Mouse (Mus musculus) embryonic facial prominence, embryonic 11.5 days (tissue): ENCODE measurements around the gene Vmn1r54. TPM values are rescaled to one million over a fixed set of nuclear protein-coding genes. Genes with fewer than 3 reads are reported as not detected.

Source experiments
- polyA plus RNA-seq: library from polyadenylated mRNA; unstranded; fragments of >200 nt; fragmentation: Nextera tagmentation; extraction: Ambion mirVana; gene quantifications from 2 replicates; pipeline ENCODE4 v1.2.1, GENCODE M21; 2014

Vmn1r54 gene
- polyA plus RNA-seq, 1 experiment from 2014 or later: not detected

Other genes starting within 250 kb of the Vmn1r54 start
- not detected in 2 replicates for gene Vmn1r47, start 230.2 kb upstream of the Vmn1r54 start, polyA plus RNA-seq
- not detected in 2 replicates for gene Vmn1r48, start 209.5 kb upstream of the Vmn1r54 start, polyA plus RNA-seq
- gene Vmn1r49, start 167.8 kb upstream of the Vmn1r54 start, polyA plus RNA-seq: not detected in 2 replicates
- gene Vmn1r50, start 144.9 kb upstream of the Vmn1r54 start, polyA plus RNA-seq: not detected in 2 replicates
- not detected in 2 replicates for gene Vmn1r51, start 123.7 kb upstream of the Vmn1r54 start, polyA plus RNA-seq
- gene Vmn1r52, start 71.5 kb upstream of the Vmn1r54 start, polyA plus RNA-seq: not detected in 2 replicates
- gene V1ra8, start 43.5 kb upstream of the Vmn1r54 start, polyA plus RNA-seq: not detected in 2 replicates
- gene Vmn1r53, start 21.9 kb upstream of the Vmn1r54 start, polyA plus RNA-seq: not detected in 2 replicates
- gene BC048671, start 54.9 kb downstream of the Vmn1r54 start, polyA plus RNA-seq: not detected in 2 replicates
- gene Chst13, start 78.9 kb downstream of the Vmn1r54 start, polyA plus RNA-seq: not detected in 2 replicates
- not detected in 2 replicates for gene Uroc1, start 87.0 kb downstream of the Vmn1r54 start, polyA plus RNA-seq
- 7.6 and 10.7 TPM in 2 replicates for gene Zxdc, start 123.2 kb downstream of the Vmn1r54 start, polyA plus RNA-seq
- gene Cfap100, start 182.5 kb downstream of the Vmn1r54 start, polyA plus RNA-seq: 0.59 and 1.3 TPM in 2 replicates
- gene Klf15, start 216.3 kb downstream of the Vmn1r54 start, polyA plus RNA-seq: 3.8 TPM in 2 replicates
- 1.2 and 2.2 TPM in 2 replicates for gene Aldh1l1, start 240.1 kb downstream of the Vmn1r54 start, polyA plus RNA-seq